Mouse (Mus musculus): ENCODE results near the gene Rnaseh2c.
A peak's percentile ranks its signal among the peaks of the same experiment; 100 is the strongest.

The Rnaseh2c gene

DNA sequence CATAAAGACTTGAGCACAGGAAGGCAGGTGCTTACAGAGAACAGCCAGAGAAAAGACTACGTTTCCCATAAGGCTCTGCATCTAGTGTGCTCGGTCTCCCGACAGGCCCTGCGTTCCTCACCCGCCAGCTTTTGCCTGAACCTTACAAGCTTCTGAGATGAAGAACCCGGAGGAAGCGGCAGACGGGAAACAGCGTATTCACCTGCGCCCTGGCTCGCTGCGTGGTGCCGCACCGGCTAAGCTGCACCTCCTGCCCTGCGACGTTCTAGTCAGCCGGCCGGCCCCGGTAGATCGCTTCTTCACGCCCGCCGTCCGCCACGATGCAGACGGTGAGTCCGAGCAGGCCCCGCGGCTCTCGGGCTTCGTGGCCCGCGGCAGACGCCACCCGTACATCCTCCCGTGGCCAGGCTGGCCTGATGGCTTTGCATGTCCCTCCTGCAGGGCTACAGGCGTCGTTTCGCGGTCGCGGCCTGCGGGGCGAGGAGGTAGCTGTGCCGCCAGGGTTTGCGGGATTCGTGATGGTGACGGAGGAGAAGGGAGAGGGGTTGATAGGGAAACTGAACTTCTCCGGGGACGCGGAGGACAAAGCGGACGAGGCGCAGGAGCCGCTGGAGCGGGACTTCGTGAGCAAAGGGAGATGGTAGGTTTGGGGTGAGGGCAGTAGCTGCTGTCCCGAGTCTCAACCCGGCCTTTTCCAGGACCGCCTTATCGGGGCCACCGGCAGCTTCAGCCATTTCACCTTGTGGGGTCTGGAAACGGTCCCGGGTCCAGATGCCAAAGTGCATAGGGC, at the start of gene Rnaseh2c:
Gene Rnaseh2c (plus strand): TSS at position 122 of the 790 bp plus-strand sequence.
- peak; percentile 90 for DNase-seq

DNA sequence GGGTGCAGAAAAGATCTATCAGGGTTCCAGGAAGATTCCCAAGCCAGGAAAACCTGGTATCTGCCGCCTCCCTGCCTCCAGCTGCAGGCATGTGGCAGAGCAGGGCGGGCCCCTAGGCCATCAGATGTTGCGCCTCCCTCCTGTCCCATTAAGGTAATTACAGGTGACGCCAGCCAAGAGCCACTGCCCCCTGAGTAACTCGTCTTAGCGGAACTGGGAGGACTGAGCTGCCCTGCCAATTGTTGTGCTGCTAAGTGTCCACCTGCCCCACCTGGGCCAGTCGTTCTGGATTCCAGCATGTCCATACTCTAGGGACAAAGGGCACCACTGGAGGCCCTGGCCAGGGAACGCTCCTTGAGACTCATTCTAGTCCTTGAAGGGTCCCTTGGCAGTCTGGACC, 47.9 kb upstream of the Rnaseh2c start:
- DNase-seq, result no peak

DNA sequence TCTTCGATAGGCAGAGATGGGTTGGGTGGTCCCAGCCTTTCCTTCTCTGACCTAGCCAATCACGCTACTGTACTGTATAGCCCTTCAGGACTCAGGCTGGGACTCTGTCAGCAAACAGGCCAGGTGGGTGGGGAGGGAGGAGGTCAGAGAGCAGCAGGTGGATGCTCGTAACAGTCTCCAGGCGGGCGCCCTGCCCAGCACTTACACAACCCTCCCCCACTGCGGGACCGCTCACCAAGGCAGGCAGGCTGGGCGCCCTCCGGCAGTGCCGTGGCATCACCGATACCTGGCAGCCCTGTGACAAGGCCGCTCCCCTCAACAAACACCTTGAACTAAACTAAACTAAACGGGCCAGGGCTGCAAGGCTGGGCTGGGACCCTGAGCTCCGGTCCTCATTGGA, 47.5 kb upstream of the Rnaseh2c start:
- no peak for DNase-seq

DNA sequence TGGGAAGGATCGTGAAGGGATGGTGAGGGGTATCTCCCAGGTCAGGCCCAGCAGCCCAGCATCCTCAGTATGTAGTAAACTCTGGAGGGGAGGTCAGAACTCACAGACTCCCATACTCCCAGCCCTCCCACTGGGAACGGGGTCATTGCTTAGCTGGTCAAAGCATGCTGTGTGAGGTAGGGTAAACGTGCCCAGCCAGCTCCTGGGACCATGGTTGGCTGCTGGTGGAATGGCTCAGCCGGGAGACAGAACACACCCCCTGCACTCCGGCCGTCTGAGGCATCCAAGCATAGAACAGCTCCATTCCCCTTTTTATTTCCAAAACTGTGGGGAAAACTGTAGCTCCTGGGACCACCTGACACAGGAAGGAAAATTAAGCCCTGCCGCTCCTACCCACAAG, 43.5 kb upstream of the Rnaseh2c start:
- no peak for DNase-seq

DNA sequence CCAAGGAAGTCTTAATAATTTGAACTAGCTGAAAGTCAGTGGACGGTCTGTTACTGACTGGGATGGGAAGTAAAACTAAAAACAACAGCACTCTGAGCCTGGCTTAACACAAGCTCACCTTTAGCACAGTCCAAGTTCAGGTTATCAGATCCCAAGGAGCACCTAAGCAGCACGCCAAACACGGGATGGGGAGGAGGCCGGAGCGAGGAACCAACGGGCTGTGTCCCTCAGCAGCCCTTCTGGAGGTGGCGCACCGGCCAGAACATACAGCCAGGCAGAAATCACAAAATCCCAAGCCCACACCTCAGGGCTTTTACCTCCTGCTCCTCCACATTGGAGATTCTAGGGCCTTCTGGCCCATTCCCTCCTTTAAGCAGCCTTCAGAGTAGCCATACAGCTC, 42.9 kb upstream of the Rnaseh2c start:
- no peak for DNase-seq

DNA sequence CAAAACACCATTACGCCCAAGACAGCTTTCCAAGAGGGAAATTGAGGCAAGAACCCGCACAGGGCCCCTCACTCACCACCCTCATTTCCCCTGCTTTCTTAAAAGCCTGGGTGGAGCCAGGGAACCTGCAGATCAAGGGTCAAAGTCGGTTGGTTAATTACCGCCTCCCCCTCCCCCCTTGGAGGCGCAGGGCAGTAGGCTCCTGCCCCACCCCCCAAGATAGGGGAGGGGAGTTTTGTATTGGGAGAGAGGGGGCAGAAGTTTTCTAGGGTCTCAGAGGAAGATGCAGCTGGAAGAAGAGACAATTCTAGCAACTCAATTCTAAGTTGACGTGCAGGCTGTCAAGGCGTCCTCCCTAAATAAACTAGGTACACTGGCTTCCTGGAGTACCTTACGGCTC, 42.4 kb upstream of the Rnaseh2c start:
- no peak for DNase-seq

DNA sequence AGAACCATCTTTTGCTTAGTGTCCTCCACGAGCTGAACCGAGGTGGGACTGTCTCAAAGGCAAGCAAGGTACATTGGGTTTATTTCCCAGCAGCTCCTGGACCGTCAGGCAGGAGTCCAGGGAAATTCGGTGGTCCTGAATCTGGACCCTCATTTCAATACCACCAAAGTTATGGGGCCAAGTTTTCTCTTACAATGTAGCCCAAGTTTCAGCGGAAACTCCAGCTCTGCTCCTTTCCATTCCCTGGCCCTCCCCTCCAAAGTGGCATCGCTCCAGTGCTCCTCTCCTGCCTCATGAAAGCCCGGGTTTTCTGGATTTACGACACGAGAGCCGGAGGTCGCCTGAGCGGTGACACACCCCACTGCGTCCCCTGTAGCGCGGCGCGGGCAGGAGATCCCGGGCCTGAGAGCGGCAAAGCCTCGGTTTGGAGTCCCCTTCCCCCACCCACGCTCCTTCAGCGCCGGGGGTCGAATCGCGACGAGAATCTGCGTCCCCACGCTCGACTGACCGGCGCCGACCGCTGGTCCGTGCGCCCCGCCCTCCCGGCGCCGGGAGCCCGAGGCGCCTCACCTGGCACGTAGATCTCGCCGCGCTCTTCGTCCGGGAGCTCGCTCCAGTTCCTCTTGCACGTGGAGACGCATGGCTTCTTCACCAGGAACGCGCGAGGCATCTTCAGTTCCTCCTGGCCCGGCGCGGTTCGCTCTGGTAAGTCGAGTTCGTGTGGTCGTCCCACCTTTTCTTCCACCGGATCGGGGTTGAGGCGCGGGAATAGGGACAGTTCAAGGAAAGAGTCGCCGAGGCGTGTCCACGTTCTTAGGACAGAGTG, 41.8 kb upstream of the Rnaseh2c start:
- DNase-seq, result peak; percentile 40

DNA sequence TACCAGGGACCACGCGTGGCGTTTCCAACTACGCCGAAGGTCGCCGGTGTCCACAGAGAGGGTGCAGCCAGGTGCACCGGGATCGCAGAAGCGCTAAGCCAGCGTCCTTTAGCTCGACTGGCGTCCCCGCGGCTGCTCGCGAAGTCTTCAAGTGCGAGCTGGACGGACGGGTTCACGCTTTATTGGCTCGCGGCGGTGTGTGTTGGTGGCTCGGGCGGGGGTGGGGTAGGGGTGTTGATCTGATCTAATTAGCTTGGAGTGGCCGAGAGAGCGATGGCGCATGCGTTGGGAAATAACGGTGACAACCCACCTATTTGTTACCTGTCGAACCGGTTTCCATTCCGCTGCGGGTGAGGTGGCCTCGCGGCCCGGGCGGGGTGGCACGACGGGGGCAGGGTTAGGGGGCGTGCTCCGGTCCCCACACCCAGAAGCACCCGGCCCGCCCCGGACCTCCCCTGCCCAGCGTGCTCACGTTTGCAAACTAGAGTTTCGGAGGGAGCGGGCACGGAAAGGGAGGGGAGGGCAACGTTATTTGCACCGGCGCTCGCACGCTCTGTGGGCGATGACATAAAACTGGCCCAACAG, 41.1 kb upstream of the Rnaseh2c start, which contains the start of gene Ovol1:
Gene Ovol1 (minus strand): TSS at position 190 of the 585 bp plus-strand sequence.
- peak; percentile 46 for DNase-seq

DNA sequence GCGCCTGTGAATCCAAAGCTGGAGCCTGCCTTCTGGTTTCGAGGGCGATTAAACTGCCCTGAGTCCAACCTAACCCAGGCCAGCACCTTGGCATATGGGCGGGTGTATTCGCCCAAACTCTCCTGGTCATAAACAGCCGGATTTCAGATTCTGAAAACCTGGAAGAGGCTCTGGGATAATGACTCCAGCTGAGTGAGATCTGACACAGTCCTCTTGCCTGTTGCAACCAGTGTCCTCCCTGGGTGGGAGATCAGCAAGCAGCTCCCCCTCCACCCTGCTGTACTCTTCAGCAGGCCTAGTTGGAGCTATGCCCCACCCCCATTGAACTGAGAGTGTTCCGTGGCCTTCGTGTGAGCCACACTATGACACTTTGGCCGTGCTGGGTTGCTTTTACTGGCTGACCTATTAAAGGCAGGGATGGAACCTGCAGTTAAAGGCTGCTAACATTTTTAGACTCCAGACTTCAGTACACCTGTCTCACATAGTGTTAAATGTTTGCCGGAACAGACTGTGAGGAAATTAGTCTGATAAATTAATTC, 40.4 kb upstream of the Rnaseh2c start:
- peak; percentile 20 for DNase-seq

DNA sequence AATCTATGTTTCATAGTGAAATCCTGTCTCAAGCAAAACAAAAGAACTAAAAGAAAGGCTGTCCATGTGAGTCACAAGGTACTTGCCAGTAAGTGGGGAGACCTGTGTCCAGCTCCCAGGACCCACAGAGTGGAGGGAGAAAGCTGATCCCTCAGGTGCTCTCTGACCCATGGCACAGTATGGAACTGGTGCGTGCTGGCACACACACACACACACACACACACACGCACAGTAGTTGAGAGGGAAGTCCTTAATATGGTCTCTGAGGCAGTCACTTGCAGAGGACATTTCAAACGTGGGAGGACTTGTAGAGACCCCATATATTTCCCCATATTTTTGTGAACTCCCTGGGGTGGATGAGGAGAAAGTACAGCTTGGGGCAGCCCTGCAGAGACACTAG, 39.8 kb upstream of the Rnaseh2c start:
- DNase-seq, result no peak

DNA sequence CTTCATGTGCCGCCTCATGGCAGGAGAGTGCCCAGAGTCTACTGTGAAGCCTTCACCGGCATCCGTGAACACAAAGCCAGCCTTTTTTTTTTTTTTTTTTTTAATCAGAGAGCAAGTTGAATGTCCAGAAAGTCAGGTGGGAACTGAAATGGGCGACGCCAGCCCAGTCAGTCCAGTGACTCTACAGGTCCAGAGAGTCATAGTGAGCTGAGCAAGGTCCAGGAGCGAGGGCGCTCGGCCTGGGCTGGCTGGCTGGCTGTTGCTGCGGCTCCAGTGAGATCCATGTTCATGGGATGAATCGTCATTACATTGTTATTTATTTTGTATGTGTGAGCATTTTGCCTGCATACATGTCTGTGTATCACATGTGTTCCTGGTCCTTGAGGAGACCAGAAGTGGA, 38.9 kb upstream of the Rnaseh2c start:
- no peak for DNase-seq

DNA sequence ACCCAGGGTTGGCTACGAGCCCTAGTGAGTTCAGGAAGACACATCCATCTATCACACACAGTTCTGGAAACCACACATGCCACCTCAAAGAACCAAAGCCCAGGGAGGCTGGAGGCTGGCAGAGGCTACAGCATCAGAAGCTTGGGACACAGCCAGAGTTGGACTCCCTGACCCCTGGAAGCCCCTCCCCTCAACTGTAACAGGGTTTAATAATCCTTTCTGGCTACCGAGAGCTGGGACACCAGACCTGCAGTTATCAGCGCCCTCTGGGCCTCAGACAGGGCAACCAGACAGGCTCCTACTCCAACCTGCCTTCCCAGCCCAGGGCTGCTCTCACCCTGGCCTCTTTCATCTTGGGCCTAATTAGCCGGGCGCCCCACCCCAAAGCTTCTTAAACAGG, 35.4 kb upstream of the Rnaseh2c start:
- no peak for DNase-seq

DNA sequence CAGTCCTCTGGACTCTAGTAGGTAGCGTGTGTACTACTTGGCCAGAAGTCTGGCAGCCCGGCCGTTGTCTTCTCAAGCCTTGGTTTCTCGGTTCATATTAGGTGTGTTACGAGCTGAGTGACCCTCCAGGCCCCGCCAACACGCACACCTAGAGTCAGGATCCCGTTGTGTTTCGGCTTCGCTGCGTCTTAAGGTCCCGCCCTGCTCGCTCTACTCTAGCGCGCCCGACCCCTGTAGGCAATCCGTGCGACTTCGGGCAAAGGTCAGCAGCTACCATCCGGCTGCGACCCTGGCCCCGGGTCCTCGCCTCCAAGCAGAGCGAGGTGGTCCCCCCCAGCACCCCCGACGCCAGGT, 34.5 kb upstream of the Rnaseh2c start:
- no peak for DNase-seq

DNA sequence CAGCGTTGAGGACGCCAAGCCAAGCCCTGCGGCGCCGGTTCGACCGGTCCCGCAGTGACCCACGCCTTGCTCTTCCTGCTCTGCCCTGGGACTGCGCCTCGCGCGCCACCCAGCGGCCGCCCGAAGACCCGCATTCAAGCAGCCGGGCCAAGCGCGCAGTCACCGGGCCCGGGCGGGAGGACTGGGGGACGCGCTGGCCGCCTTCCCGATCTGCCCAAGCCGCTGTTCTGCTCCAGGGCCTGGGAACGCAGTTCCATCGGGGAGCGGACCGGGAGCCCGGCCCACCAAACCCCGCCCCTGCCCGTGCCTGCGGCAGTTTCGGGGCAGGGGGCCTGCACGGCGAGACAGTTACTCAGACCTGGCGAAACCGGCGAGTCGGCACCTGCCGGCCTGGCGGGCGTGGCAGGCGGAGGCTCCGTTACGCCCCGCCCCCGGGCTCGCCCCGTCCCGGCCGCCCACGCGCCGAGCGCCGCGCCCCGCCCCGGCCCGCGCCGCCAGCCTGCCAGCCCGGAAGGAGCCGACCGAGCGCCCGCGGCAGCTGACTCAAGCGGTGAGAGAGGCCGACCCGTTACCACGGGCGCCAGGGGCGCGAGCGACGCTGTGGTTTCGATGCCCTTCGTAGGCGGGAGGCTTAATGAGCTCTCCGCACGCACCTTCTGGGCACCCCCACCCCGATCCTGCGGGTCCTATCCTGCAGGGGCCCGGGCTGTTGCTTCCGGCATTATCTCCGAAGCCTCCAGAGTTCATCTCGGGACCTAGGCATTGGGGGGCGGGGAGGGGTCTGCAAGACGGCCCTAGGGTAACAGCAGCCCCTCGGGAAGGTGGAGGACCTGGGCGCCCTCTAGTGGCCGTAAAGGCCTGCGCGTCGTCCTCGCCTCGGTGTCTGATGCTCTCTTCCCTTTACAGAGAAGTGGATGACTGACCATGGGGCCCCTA, 33.9 kb upstream of the Rnaseh2c start, which contains the start of gene Ap5b1:
Gene Ap5b1 (plus strand): TSS at position 492 of the 936 bp plus-strand sequence.
- DNase-seq, result peak; percentile 92

DNA sequence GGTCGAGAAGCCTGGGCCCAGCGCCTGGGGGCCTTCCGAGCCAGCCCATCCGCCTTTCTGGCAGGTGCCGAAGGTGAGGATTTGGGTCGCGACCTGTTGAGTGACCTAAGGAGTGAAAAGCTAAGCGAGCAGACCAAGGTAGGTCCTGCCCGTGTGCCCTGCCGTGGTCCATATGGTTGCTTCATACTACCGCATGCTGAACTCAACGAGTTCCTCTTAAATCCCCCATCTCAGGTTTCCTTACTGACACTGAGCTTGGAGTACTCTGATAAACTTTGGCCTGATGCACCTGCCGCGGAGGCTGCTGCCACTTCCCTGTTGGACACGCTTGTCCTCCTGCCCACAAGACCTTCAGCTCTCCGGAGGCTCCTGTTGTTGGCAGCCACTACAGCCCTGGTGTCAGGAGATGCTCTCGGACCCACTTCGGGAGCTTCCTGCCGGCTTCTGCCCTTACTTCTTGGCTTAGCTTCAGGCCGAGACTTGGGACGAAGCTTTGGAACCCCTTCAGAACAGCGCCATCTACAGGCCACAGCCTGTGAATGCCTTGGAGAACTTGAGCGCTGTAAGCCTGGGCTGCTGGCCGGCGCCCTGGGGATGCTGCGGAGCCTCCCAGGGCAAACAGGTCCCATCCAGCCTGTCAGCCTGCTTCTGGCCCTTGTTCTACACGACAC, 33.1 kb upstream of the Rnaseh2c start:
- peak; percentile 93 for DNase-seq

DNA sequence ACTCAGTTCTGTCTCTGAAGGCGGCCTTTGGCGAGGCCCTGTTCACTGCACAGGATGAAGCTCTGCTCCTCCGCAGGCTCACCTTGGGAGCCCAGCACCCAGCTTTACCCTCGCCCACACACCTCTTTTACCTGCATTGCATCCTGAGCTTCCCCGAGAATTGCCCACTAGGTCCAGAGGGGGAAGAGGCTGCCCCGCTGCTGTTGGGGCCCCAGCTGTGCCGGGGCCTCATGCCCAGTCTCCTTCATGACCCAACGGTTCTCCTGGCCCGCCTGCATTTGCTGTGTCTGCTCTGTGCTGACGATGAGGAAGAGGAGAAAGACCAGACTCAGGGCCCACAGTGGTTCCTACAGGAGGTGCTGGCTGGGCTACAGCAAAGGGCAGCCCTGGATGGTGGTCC, 32.2 kb upstream of the Rnaseh2c start:
- no peak for DNase-seq

DNA sequence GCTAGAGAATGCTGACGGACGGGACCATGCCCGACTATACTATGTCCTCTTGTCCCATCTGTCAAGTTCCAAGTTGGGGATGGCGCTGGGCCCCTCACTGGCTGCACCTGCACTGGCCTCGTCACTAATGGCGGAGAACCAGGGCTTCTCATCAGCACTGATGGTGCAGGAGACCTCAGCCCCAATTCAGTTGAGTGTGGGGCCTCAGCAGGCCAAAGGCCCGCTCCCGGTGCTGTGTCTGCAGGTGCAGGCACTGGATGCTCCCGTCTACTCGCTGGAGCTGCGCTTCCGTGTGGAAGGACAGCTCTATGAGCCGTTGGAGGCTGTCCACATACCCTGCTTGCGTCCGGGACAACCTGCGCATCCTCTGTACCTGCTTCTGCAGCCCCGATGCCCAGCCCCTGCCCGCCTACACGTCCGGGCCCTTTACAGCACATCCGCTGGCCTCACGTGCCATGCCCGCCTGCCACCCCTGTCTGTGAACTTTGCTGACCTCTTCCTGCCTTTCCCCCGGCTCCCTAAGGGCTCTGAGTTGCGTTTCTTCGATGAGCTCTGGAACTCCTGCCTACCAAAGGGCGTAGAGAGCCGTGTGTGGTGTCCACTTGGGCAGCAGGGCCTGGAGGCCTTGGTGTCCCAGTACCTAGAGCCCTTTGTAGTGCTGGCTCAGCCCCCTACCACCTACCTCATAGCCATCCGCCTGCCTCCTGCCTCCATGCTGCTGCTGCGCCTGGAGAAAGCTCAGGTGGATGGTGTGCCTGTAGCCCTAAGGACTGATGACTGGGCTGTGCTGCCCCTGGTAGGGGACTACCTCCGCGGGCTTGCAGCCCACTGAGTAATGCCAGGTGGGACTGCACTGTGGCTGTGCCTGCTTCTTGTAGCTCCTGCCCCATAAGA, 31.1 kb upstream of the Rnaseh2c start:
- no peak for DNase-seq

DNA sequence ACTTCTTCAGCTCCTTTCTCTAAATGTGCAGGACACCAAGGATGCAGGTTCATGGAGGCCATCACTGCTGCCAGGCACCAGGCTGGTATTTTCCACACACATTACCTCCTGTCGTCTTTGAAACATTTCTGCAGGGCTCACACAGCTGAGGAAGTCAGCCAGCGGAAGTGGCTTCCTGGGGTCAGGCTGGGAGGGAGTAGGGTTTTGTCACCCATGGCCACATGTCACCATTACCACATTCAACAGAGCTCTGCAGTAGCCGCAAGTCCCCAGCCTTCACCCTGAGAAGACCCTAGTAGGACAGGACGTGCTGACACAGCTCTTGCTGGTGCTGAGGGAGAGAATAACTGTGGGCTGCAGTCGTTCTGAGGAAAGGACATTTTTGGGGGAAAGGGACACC, 29.8 kb upstream of the Rnaseh2c start:
- no peak for DNase-seq

DNA sequence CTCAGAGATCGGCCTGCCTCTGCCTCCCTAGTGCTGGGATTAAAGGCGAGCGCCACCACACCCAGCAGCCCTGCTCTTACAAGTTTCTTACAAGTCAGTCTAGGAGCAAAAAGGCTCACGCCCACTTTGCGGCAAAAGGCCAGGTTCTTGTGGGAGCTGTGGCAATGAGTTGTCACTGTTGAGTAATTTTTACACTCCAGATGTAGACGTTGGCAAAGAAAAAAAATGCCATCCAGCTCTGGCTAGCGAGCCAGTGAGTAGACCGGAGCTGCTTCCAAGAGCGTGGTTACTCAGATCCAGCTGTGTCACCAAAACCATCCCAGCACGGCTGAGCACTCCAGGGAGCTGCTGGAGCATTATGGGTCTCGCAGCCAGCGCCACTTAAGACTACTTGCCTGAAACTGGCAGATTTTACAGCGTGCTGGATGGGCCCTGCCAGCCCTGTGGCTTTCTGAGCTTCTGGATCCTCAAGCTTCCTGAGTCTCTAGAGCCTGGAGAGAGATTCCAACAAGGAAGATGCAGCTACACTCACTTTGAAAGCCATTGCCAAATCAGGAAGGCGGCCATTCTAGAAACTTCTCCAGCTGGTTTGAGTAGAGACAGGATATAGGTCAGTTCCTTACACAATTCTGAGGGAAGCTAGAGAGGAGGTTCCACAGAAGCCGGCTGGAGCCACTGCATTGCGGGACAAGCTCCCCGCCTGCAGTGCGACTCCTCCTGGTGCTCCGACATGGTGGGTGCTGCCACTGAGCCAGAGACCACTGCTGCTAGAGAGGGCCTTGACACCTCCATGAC, 29.1 kb upstream of the Rnaseh2c start:
- no peak for DNase-seq

DNA sequence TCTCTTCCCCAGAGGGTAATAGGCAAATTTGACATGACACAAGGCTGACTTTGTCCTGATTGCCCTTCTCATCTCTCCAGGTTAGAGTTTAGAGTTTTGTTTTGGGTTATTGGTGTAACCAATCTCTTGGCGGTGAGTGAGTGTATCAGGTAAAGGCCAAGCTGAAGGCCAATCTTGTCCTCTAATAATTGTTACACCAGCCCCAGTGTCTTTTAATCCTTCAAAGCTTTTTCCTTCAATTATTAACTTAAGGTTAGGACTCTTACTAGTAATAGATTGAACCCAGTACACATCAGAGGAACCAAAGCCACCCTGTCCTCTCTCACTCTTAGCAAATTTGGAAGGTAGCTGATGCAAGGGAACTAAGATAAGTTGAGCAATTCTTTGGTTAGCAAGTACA, 26.3 kb upstream of the Rnaseh2c start:
- DNase-seq, result no peak
